In genomic region chr15:91671987-91672386, GRCm38 (mm10) we compare ENCODE assay signal across 15 mouse cellular contexts. TPM values are rescaled to one million over a fixed set of nuclear protein-coding genes. Genes with fewer than 3 reads are reported as not detected.
DNase-seq lines count a peak whose midpoint lies in the region; ATAC-seq and TF ChIP-seq lines count a peak whose summit lies in the region.
"Had no signal": no experiment of that assay in that cellular context is flagged by ENCODE, and none has a peak within 500 bp of the region (broad histone marks: within the 10 kb centered on the region; RNA-seq: fewer than 3 reads in every experiment).

No protein-coding gene starts in this region.

- peak overlapping the region in 1 of 2 experiments; percentile 87; a peak in 2 of 4 replicates for H3K27ac ChIP-seq in heart, embryonic 14.5 days (replicated peaks in 1 of 2; ENCODE audit: control insufficient read depth in 1 of 2, insufficient read depth in 1 of 2, low read depth in 2 of 2, low read length in 2 of 2)
- H3K27ac ChIP-seq in lung, postnatal 0 days (ENCODE audit: low read length), result peak overlapping the region; percentile 83; the same call in 1 of the 2 replicates
- H3K27ac ChIP-seq in kidney, postnatal 0 days, result peak overlapping the region; percentile 87; the same call in 1 of the 2 replicates
- H3K27ac ChIP-seq: neural tube, embryonic 12.5 days had no signal

- no peak for TF ChIP-seq CTCF in lung, postnatal 0 days (IDR thresholded peaks at IDR 0.05)
- TF ChIP-seq CTCF in lung, adult 2 months (IDR thresholded peaks at IDR 0.05; ENCODE audit: insufficient read depth, low read length), result no peak
- no peak for TF ChIP-seq CTCF in kidney, postnatal 0 days (IDR thresholded peaks at IDR 0.05; ENCODE audit: low read depth)

- peak overlapping the region; percentile 82; the same call in 1 of the 2 replicates for H3K4me2 ChIP-seq in heart, embryonic 14.5 days (ENCODE audit: low read length)
- H3K4me2 ChIP-seq in lung, postnatal 0 days (replicated peaks; ENCODE audit: low read depth, low read length), result peak overlapping the region; percentile 77; the same call in 1 of the 2 replicates
- H3K4me2 ChIP-seq in kidney, postnatal 0 days (ENCODE audit: low read length), result no peak overlapping the region

- H3K9me3 ChIP-seq in heart, embryonic 14.5 days (ENCODE audit: control insufficient read depth, low read length), result no peaks in the 10 kb centered on the region
- H3K9me3 ChIP-seq in lung, postnatal 0 days (ENCODE audit: low read length), result no peaks in the 10 kb centered on the region
- H3K9me3 ChIP-seq in kidney, postnatal 0 days (replicated peaks; ENCODE audit: low read length), result no peaks in the 10 kb centered on the region
- H3K9me3 ChIP-seq: neural tube, embryonic 12.5 days had no signal

- ATAC-seq in heart, embryonic 14.5 days (ENCODE audit: insufficient number of reproducible peaks, insufficient read depth, low FRiP score, low read depth), result no peak
- no peak for ATAC-seq in lung, postnatal 0 days
- no peak for ATAC-seq in kidney, postnatal 0 days (replicated peaks; ENCODE audit: low FRiP score, low read depth)

- H3K4me1 ChIP-seq in heart, embryonic 14.5 days (ENCODE audit: control insufficient read depth in 2 of 2, insufficient read depth in 2 of 2, low read length in 2 of 2), result peaks cover 0 to 10% of the 10 kb centered on the region in 2 experiments; a peak in 1 of 4 replicates
- H3K4me1 ChIP-seq in lung, postnatal 0 days (ENCODE audit: insufficient read depth, low read depth, low read length), result no peaks in the 10 kb centered on the region
- peaks cover 9% of the 10 kb centered on the region for H3K4me1 ChIP-seq in lung, adult 2 months (ENCODE audit: control insufficient read depth, insufficient read depth, low read length)
- 0 out of 2 replicates have a peak, but pooled peaks cover 9% of the 10 kb centered on the region for H3K4me1 ChIP-seq in kidney, postnatal 0 days (replicated peaks; ENCODE audit: insufficient read depth, low read length)
- H3K4me1 ChIP-seq: neural tube, embryonic 12.5 days had no signal

- no peak for TF ChIP-seq EP300 in lung, postnatal 0 days (IDR thresholded peaks at IDR 0.05)

- no peaks in the 10 kb centered on the region for H3K27me3 ChIP-seq in heart, embryonic 14.5 days (ENCODE audit: control insufficient read depth, insufficient read depth, low read length)
- H3K27me3 ChIP-seq in lung, postnatal 0 days (replicated peaks; ENCODE audit: insufficient read depth, low read length), result no peaks in the 10 kb centered on the region
- no peaks in the 10 kb centered on the region for H3K27me3 ChIP-seq in kidney, postnatal 0 days (ENCODE audit: insufficient read depth, low read length)
- H3K27me3 ChIP-seq: neural tube, embryonic 12.5 days; Patski had no signal

- WGBS in heart, embryonic 14.5 days, result 67% methylated on average over 5 of the region's 5 CpGs
- 41% methylated on average over 5 of the region's 5 CpGs for WGBS in lung, postnatal 0 days
- 37% methylated on average over 5 of the region's 5 CpGs for WGBS in lung, adult 2 months
- 52% methylated on average over 5 of the region's 5 CpGs for WGBS in kidney, postnatal 0 days

- no peak overlapping the region for H3K4me3 ChIP-seq in heart, embryonic 14.5 days (ENCODE audit: control insufficient read depth in 1 of 2, insufficient read depth in 1 of 2, low read depth in 1 of 2, low read length in 2 of 2)
- H3K4me3 ChIP-seq in lung, postnatal 0 days (ENCODE audit: low read depth, low read length), result no peak overlapping the region
- no peak overlapping the region for H3K4me3 ChIP-seq in lung, adult 2 months (replicated peaks; ENCODE audit: extremely low read depth, low read depth, low read length)
- H3K4me3 ChIP-seq in kidney, postnatal 0 days (replicated peaks; ENCODE audit: low read depth, low read length), result no peak overlapping the region

- no peak for DNase-seq in heart, postnatal 14 days
- no peak for DNase-seq in lung, postnatal 0 days (ENCODE audit: low spot score)
- no peak for DNase-seq in lung, adult 2 months
- DNase-seq in kidney, postnatal 0 days (ENCODE audit: low spot score), result no peak
- DNase-seq in cerebellum, adult 9-11 months, result no peak
- DNase-seq in cerebellum, adult 18-20 months, result no peak
- DNase-seq: cerebellum, postnatal 25 days; gastrocnemius, postnatal 36 days; lung, postnatal 10 days; midbrain, embryonic 14.5 days; retina, postnatal 1 day; spleen, adult 18-20 months had no signal

- no peaks in the 10 kb centered on the region for H3K36me3 ChIP-seq in heart, embryonic 14.5 days (ENCODE audit: control insufficient read depth, insufficient read depth, low read length)
- H3K36me3 ChIP-seq in lung, postnatal 0 days (ENCODE audit: insufficient read depth, low read length), result no peaks in the 10 kb centered on the region
- no peaks in the 10 kb centered on the region for H3K36me3 ChIP-seq in kidney, postnatal 0 days (ENCODE audit: insufficient read depth, low read length)
- H3K36me3 ChIP-seq: neural tube, embryonic 12.5 days had no signal

- no peak for TF ChIP-seq POLR2A in lung, adult 2 months (IDR thresholded peaks at IDR 0.05; ENCODE audit: borderline replicate concordance, extremely low read depth, low read depth, low read length)

- H3K9ac ChIP-seq in heart, embryonic 14.5 days (ENCODE audit: low read length), result no peak overlapping the region
- no peak overlapping the region for H3K9ac ChIP-seq in lung, postnatal 0 days (replicated peaks; ENCODE audit: low read depth)
- H3K9ac ChIP-seq in kidney, postnatal 0 days (ENCODE audit: low read depth, low read length), result no peak overlapping the region

- intact Hi-C loops in heart, postnatal 14 days (cut with DNase I), result loop anchor here (2.0 kb wide), 1 partner anchor 63 kb away; no protein-coding TSS in a partner anchor

RNA-seq across cellular contexts. Expression of gene Lrrk2, which starts 1.0 kb away (rescaled TPM):
- polyA plus RNA-seq in heart, embryonic 14.5 days (2014; fragmentation: Nextera tagmentation; extraction: Ambion mirVana), result 6.6 and 8.3 TPM in 2 replicates
- total RNA-seq in heart, postnatal 14 days (2021), result 10 to 100 TPM; 10.7 to 13.8 TPM
- 31.6 and 33.9 TPM in 2 replicates for polyA plus RNA-seq in lung, postnatal 0 days (2015; fragmentation: Nextera tagmentation; extraction: Ambion mirVana)
- polyA plus RNA-seq in lung, adult 2 months (2012; rRNA removed), result 12.2 and 14.7 TPM in 2 replicates
- polyA plus RNA-seq in kidney, postnatal 0 days (2015; fragmentation: Nextera tagmentation; extraction: Ambion mirVana), result 11.3 and 11.4 TPM in 2 replicates
